Mouse (Mus musculus): ENCODE results near the gene Trappc6a. TPM values are rescaled to one million over a fixed set of nuclear protein-coding genes. Genes with fewer than 3 reads are reported as not detected.

The Trappc6a gene
- polyA plus RNA-seq, 2 experiments, result 24.1 to 40.2 TPM

GRCm38 (mm10) chr7:19563884-19564283 is 55.7 kb downstream of the Trappc6a start:
- H3K9me3 ChIP-seq (ENCODE audit: control insufficient read depth, low read length), result peaks cover 4% of the 10 kb centered on the region
- H3K9ac ChIP-seq (replicated peaks), result peak overlapping the region; percentile 94
- 18% methylated on average over 3 of the region's 3 CpGs for WGBS (ENCODE audit: insufficient replicate concordance)
- H3K4me3 ChIP-seq (ENCODE audit: insufficient read depth in 1 of 2, low read depth in 2 of 2, low read length in 2 of 2), result peak overlapping the region; percentile 3 to 95; a peak in 2 of 4 replicates
- peaks cover 16% of the 10 kb centered on the region for H3K36me3 ChIP-seq (replicated peaks; ENCODE audit: control insufficient read depth, insufficient read depth, low read depth)
- ATAC-seq (ENCODE audit: insufficient read depth) (peak; percentile 80), DNase-seq (ENCODE audit: low read depth in 3 of 3, low spot score in 3 of 3) (peak; percentile 80 to 83 (median 82))
- peaks cover 35 to 43% of the 10 kb centered on the region in 2 experiments for H3K4me1 ChIP-seq (replicated peaks; ENCODE audit: control insufficient read depth in 2 of 2, insufficient read depth in 2 of 2, low read length in 1 of 2)
- no peaks in the 10 kb centered on the region for H3K27me3 ChIP-seq (ENCODE audit: control insufficient read depth, insufficient read depth, low read length)
- H3K4me2 ChIP-seq (ENCODE audit: low read depth), result peak overlapping the region; percentile 94
- TF ChIP-seq CTCF (IDR thresholded peaks at IDR 0.05; ENCODE audit: low read depth) (no peak), EP300 (IDR thresholded peaks at IDR 0.05; ENCODE audit: low read depth) (peak; percentile 93)
- peak overlapping the region; percentile 97 for H3K27ac ChIP-seq

GRCm38 (mm10) chr7:19564455-19564854 is 56.3 kb downstream of the Trappc6a start:
- peak overlapping the region in 1 of 2 experiments; percentile 95; a peak in 2 of 4 replicates for H3K4me3 ChIP-seq (ENCODE audit: insufficient read depth in 1 of 2, low read depth in 2 of 2, low read length in 2 of 2)
- peaks cover 17% of the 10 kb centered on the region for H3K36me3 ChIP-seq (replicated peaks; ENCODE audit: control insufficient read depth, insufficient read depth, low read depth)

More at GRCm38 (mm10) chr7:19564455-19564854, 56.3 kb downstream of the Trappc6a start:
- H3K4me1 ChIP-seq (replicated peaks; ENCODE audit: control insufficient read depth in 2 of 2, insufficient read depth in 2 of 2, low read length in 1 of 2), result peaks cover 32 to 38% of the 10 kb centered on the region in 2 experiments
- peak overlapping the region; percentile 94 for H3K4me2 ChIP-seq (ENCODE audit: low read depth)
- 83% methylated on average over 4 of the region's 4 CpGs for WGBS (ENCODE audit: insufficient replicate concordance)
- H3K9ac ChIP-seq (replicated peaks), result peak overlapping the region; percentile 94
- no peak for DNase-seq (ENCODE audit: low read depth in 3 of 3, low spot score in 3 of 3)
- TF ChIP-seq CTCF (IDR thresholded peaks at IDR 0.05; ENCODE audit: low read depth) (peak; percentile 49; the same call in 1 of the 2 replicates), EP300 (IDR thresholded peaks at IDR 0.05; ENCODE audit: low read depth) (no peak)
- peaks cover 4% of the 10 kb centered on the region for H3K9me3 ChIP-seq (ENCODE audit: control insufficient read depth, low read length)
- peak overlapping the region; percentile 97 for H3K27ac ChIP-seq
- no peaks in the 10 kb centered on the region for H3K27me3 ChIP-seq (ENCODE audit: control insufficient read depth, insufficient read depth, low read length)
- ATAC-seq (ENCODE audit: insufficient read depth), result no peak

Other genes starting within 250 kb of the Trappc6a start
- 35.3 and 39.9 TPM in 2 replicates for gene Vasp, start 236.6 kb upstream of the Trappc6a start, polyA plus RNA-seq (2012; rRNA removed)
- gene Vasp, start 236.6 kb upstream of the Trappc6a start, polyA plus RNA-seq (2014; fragmentation: Nextera tagmentation; extraction: Ambion mirVana), result 25.5 and 31.0 TPM in 2 replicates
- 0.04 TPM in 1 of 2 replicates, not detected in the other for gene Ppm1n, start 228.3 kb upstream of the Trappc6a start, polyA plus RNA-seq (2012; rRNA removed)
- gene Ppm1n, start 228.3 kb upstream of the Trappc6a start, polyA plus RNA-seq (2014; fragmentation: Nextera tagmentation; extraction: Ambion mirVana), result not detected in 2 replicates
- gene Rtn2, start 225.8 kb upstream of the Trappc6a start, polyA plus RNA-seq (2012; rRNA removed), result 2.9 and 4.1 TPM in 2 replicates
- 2.6 and 3.0 TPM in 2 replicates for gene Rtn2, start 225.8 kb upstream of the Trappc6a start, polyA plus RNA-seq (2014; fragmentation: Nextera tagmentation; extraction: Ambion mirVana)
- 0.03 and 0.04 TPM in 2 replicates for gene Fosb, start 198.3 kb upstream of the Trappc6a start, polyA plus RNA-seq (2012; rRNA removed)
- gene Fosb, start 198.3 kb upstream of the Trappc6a start, polyA plus RNA-seq (2014; fragmentation: Nextera tagmentation; extraction: Ambion mirVana), result not detected in 2 replicates
- gene Ercc1, start 163.6 kb upstream of the Trappc6a start, polyA plus RNA-seq (2012; rRNA removed), result 8.5 and 9.8 TPM in 2 replicates
- gene Ercc1, start 163.6 kb upstream of the Trappc6a start, polyA plus RNA-seq (2014; fragmentation: Nextera tagmentation; extraction: Ambion mirVana), result 15.7 and 19.2 TPM in 2 replicates
- 4.5 and 6.7 TPM in 2 replicates for gene Cd3eap, start 148.9 kb upstream of the Trappc6a start, polyA plus RNA-seq (2012; rRNA removed)
- 7.2 and 7.8 TPM in 2 replicates for gene Cd3eap, start 148.9 kb upstream of the Trappc6a start, polyA plus RNA-seq (2014; fragmentation: Nextera tagmentation; extraction: Ambion mirVana)
- gene Ppp1r13l, start 148.6 kb upstream of the Trappc6a start, polyA plus RNA-seq (2012; rRNA removed), result 2.3 TPM in 2 replicates
- 0.65 and 1.0 TPM in 2 replicates for gene Ppp1r13l, start 148.6 kb upstream of the Trappc6a start, polyA plus RNA-seq (2014; fragmentation: Nextera tagmentation; extraction: Ambion mirVana)
- 11.7 and 12.3 TPM in 2 replicates for gene Ercc2, start 126.4 kb upstream of the Trappc6a start, polyA plus RNA-seq (2012; rRNA removed)
- gene Ercc2, start 126.4 kb upstream of the Trappc6a start, polyA plus RNA-seq (2014; fragmentation: Nextera tagmentation; extraction: Ambion mirVana), result 4.6 and 5.5 TPM in 2 replicates
- 0.18 and 0.21 TPM in 2 replicates for gene Klc3, start 104.3 kb upstream of the Trappc6a start, polyA plus RNA-seq (2012; rRNA removed)
- gene Klc3, start 104.3 kb upstream of the Trappc6a start, polyA plus RNA-seq (2014; fragmentation: Nextera tagmentation; extraction: Ambion mirVana), result 0.13 and 0.58 TPM in 2 replicates
- 0.12 and 0.14 TPM in 2 replicates for gene Ckm, start 103.6 kb upstream of the Trappc6a start, polyA plus RNA-seq (2012; rRNA removed)
- 0.11 and 0.19 TPM in 2 replicates for gene Ckm, start 103.6 kb upstream of the Trappc6a start, polyA plus RNA-seq (2014; fragmentation: Nextera tagmentation; extraction: Ambion mirVana)
- 2.4 and 2.5 TPM in 2 replicates for gene Mark4, start 49.6 kb upstream of the Trappc6a start, polyA plus RNA-seq (2012; rRNA removed)
- gene Mark4, start 49.6 kb upstream of the Trappc6a start, polyA plus RNA-seq (2014; fragmentation: Nextera tagmentation; extraction: Ambion mirVana), result 0.80 and 2.5 TPM in 2 replicates
- 1.7 and 1.9 TPM in 2 replicates for gene Exoc3l2, start 45.1 kb upstream of the Trappc6a start, polyA plus RNA-seq (2012; rRNA removed)
- gene Exoc3l2, start 45.1 kb upstream of the Trappc6a start, polyA plus RNA-seq (2014; fragmentation: Nextera tagmentation; extraction: Ambion mirVana), result 0.48 and 0.78 TPM in 2 replicates
- 2.0 and 2.7 TPM in 2 replicates for gene Bloc1s3, start within 50 bp of the Trappc6a start, polyA plus RNA-seq (2012; rRNA removed)
- gene Bloc1s3, start within 50 bp of the Trappc6a start, polyA plus RNA-seq (2014; fragmentation: Nextera tagmentation; extraction: Ambion mirVana), result 0.39 and 0.56 TPM in 2 replicates
- 0.01 and 0.04 TPM in 2 replicates for gene Nkpd1, start 9.4 kb downstream of the Trappc6a start, polyA plus RNA-seq (2012; rRNA removed)
- gene Nkpd1, start 9.4 kb downstream of the Trappc6a start, polyA plus RNA-seq (2014; fragmentation: Nextera tagmentation; extraction: Ambion mirVana), result not detected in 2 replicates
- 21.8 and 27.0 TPM in 2 replicates for gene Ppp1r37, start 54.7 kb downstream of the Trappc6a start, polyA plus RNA-seq (2012; rRNA removed)
- 1.5 and 2.0 TPM in 2 replicates for gene Ppp1r37, start 54.7 kb downstream of the Trappc6a start, polyA plus RNA-seq (2014; fragmentation: Nextera tagmentation; extraction: Ambion mirVana)
- 0.66 and 0.96 TPM in 2 replicates for gene Zfp296, start 68.9 kb downstream of the Trappc6a start, polyA plus RNA-seq (2012; rRNA removed)
- gene Zfp296, start 68.9 kb downstream of the Trappc6a start, polyA plus RNA-seq (2014; fragmentation: Nextera tagmentation; extraction: Ambion mirVana), result 0.38 and 0.41 TPM in 2 replicates
- gene Gemin7, start 69.2 kb downstream of the Trappc6a start, polyA plus RNA-seq (2012; rRNA removed), result 34.8 and 39.6 TPM in 2 replicates
- gene Gemin7, start 69.2 kb downstream of the Trappc6a start, polyA plus RNA-seq (2014; fragmentation: Nextera tagmentation; extraction: Ambion mirVana), result 83.1 and 91.6 TPM in 2 replicates
- gene Clasrp, start 96.1 kb downstream of the Trappc6a start, polyA plus RNA-seq (2012; rRNA removed), result 21.3 and 23.3 TPM in 2 replicates
- 7.5 and 8.6 TPM in 2 replicates for gene Clasrp, start 96.1 kb downstream of the Trappc6a start, polyA plus RNA-seq (2014; fragmentation: Nextera tagmentation; extraction: Ambion mirVana)
- 1.0 and 1.1 TPM in 2 replicates for gene Relb, start 121.0 kb downstream of the Trappc6a start, polyA plus RNA-seq (2012; rRNA removed)
- 0.89 and 1.2 TPM in 2 replicates for gene Relb, start 121.0 kb downstream of the Trappc6a start, polyA plus RNA-seq (2014; fragmentation: Nextera tagmentation; extraction: Ambion mirVana)
- gene Clptm1, start 156.6 kb downstream of the Trappc6a start, polyA plus RNA-seq (2012; rRNA removed), result 20.6 and 20.9 TPM in 2 replicates
- gene Clptm1, start 156.6 kb downstream of the Trappc6a start, polyA plus RNA-seq (2014; fragmentation: Nextera tagmentation; extraction: Ambion mirVana), result 44.4 and 50.4 TPM in 2 replicates
- gene Apoc2, start 169.5 kb downstream of the Trappc6a start, polyA plus RNA-seq (2012; rRNA removed), result 494 and 507 TPM in 2 replicates
- gene Apoc2, start 169.5 kb downstream of the Trappc6a start, polyA plus RNA-seq (2014; fragmentation: Nextera tagmentation; extraction: Ambion mirVana), result 990 and 1,023 TPM in 2 replicates
- gene Gm44805, start 173.0 kb downstream of the Trappc6a start, polyA plus RNA-seq (2012; rRNA removed), result 3.3 and 5.1 TPM in 2 replicates
- 29.0 and 48.5 TPM in 2 replicates for gene Gm44805, start 173.0 kb downstream of the Trappc6a start, polyA plus RNA-seq (2014; fragmentation: Nextera tagmentation; extraction: Ambion mirVana)
- 90.9 and 154 TPM in 2 replicates for gene Apoc4, start 173.1 kb downstream of the Trappc6a start, polyA plus RNA-seq (2012; rRNA removed)
- 181 and 200 TPM in 2 replicates for gene Apoc4, start 173.1 kb downstream of the Trappc6a start, polyA plus RNA-seq (2014; fragmentation: Nextera tagmentation; extraction: Ambion mirVana)
- gene Apoc1, start 184.3 kb downstream of the Trappc6a start, polyA plus RNA-seq (2012; rRNA removed), result 203 and 204 TPM in 2 replicates
- 390 TPM in 2 replicates for gene Apoc1, start 184.3 kb downstream of the Trappc6a start, polyA plus RNA-seq (2014; fragmentation: Nextera tagmentation; extraction: Ambion mirVana)
- 1,802 and 2,400 TPM in 2 replicates for gene Apoe, start 190.8 kb downstream of the Trappc6a start, polyA plus RNA-seq (2012; rRNA removed)
- gene Apoe, start 190.8 kb downstream of the Trappc6a start, polyA plus RNA-seq (2014; fragmentation: Nextera tagmentation; extraction: Ambion mirVana), result 1,630 and 1,854 TPM in 2 replicates
- gene Tomm40, start 207.0 kb downstream of the Trappc6a start, polyA plus RNA-seq (2012; rRNA removed), result 53.7 and 57.3 TPM in 2 replicates
- 58.2 and 75.8 TPM in 2 replicates for gene Tomm40, start 207.0 kb downstream of the Trappc6a start, polyA plus RNA-seq (2014; fragmentation: Nextera tagmentation; extraction: Ambion mirVana)
- 7.8 and 8.9 TPM in 2 replicates for gene Nectin2, start 242.1 kb downstream of the Trappc6a start, polyA plus RNA-seq (2012; rRNA removed)
- gene Nectin2, start 242.1 kb downstream of the Trappc6a start, polyA plus RNA-seq (2014; fragmentation: Nextera tagmentation; extraction: Ambion mirVana), result 10.2 and 10.3 TPM in 2 replicates